8 mouse cellular contexts compared by ENCODE assay signal in genomic region chr9:44477339-44478228, GRCm38 (mm10). TPM values are rescaled to one million over a fixed set of nuclear protein-coding genes. Genes with fewer than 3 reads are reported as not detected.
DNase-seq lines count a peak whose midpoint lies in the region; ATAC-seq and TF ChIP-seq lines count a peak whose summit lies in the region.

No protein-coding gene starts in this region.

- H3K9ac ChIP-seq in forebrain, embryonic 16.5 days (replicated peaks; ENCODE audit: low read depth, low read length) = peak overlapping the region; percentile 75
- peak overlapping the region; percentile 78 for H3K9ac ChIP-seq in intestine, embryonic 14.5 days (ENCODE audit: low read length)
- H3K9ac ChIP-seq in neural tube, embryonic 14.5 days (replicated peaks; ENCODE audit: low read depth, low read length) = peak overlapping the region; percentile 89

- H3K27ac ChIP-seq in spleen, adult 2 months (ENCODE audit: insufficient read depth, low read length) = 0 out of 2 replicates have a peak overlapping the region, but pooled peaks have one; percentile 2
- H3K27ac ChIP-seq in forebrain, embryonic 16.5 days (ENCODE audit: low read length) = peak overlapping the region; percentile 98
- H3K27ac ChIP-seq in intestine, embryonic 14.5 days (ENCODE audit: low read depth) = peak overlapping the region; percentile 98
- peak overlapping the region; percentile 95 for H3K27ac ChIP-seq in neural tube, embryonic 14.5 days (ENCODE audit: low read depth, low read length)

- no peak for TF ChIP-seq POLR2A in spleen, adult 2 months (IDR thresholded peaks at IDR 0.05; ENCODE audit: low read depth, low read length)

- WGBS in spleen, adult 2 months = 10% methylated on average over 24 of the region's 24 CpGs
- 5% methylated on average over 24 of the region's 24 CpGs for WGBS in forebrain, embryonic 16.5 days
- WGBS in intestine, embryonic 14.5 days = 5% methylated on average over 24 of the region's 24 CpGs
- WGBS in neural tube, embryonic 14.5 days = 6% methylated on average over 24 of the region's 24 CpGs

- peak overlapping the region; percentile 75 for H3K4me2 ChIP-seq in forebrain, embryonic 16.5 days (ENCODE audit: low read length)
- H3K4me2 ChIP-seq in intestine, embryonic 14.5 days (ENCODE audit: low read length) = peak overlapping the region; percentile 96
- H3K4me2 ChIP-seq in neural tube, embryonic 14.5 days (ENCODE audit: low read depth, low read length) = peak overlapping the region; percentile 98

- no peaks in the 10 kb centered on the region for H3K9me3 ChIP-seq in forebrain, embryonic 16.5 days (ENCODE audit: control insufficient read depth, low read length)
- H3K9me3 ChIP-seq in intestine, embryonic 14.5 days (ENCODE audit: control insufficient read depth, low read length) = no peaks in the 10 kb centered on the region
- H3K9me3 ChIP-seq in neural tube, embryonic 14.5 days (ENCODE audit: control insufficient read depth, low read length) = no peaks in the 10 kb centered on the region

- H3K4me3 ChIP-seq in spleen, adult 2 months (ENCODE audit: extremely low read depth, insufficient read depth, insufficient read length) = peak overlapping the region; percentile 62; the same call in 1 of the 2 replicates
- H3K4me3 ChIP-seq in forebrain, embryonic 16.5 days (replicated peaks; ENCODE audit: low read length) = peak overlapping the region; percentile 62
- H3K4me3 ChIP-seq in intestine, embryonic 14.5 days (ENCODE audit: low read depth, low read length) = peak overlapping the region; percentile 85
- peak overlapping the region; percentile 81 for H3K4me3 ChIP-seq in neural tube, embryonic 14.5 days (ENCODE audit: low read depth, low read length)

- H3K27me3 ChIP-seq in spleen, adult 2 months (ENCODE audit: control insufficient read depth, insufficient read depth, low read length) = 0 out of 2 replicates have a peak, but pooled peaks cover 1% of the 10 kb centered on the region
- H3K27me3 ChIP-seq in forebrain, embryonic 16.5 days (replicated peaks; ENCODE audit: control insufficient read depth, insufficient read depth, low read length) = no peaks in the 10 kb centered on the region
- no peaks in the 10 kb centered on the region for H3K27me3 ChIP-seq in intestine, embryonic 14.5 days (replicated peaks; ENCODE audit: control insufficient read depth, insufficient read depth, low read length)
- no peaks in the 10 kb centered on the region for H3K27me3 ChIP-seq in neural tube, embryonic 14.5 days (ENCODE audit: control insufficient read depth, insufficient read depth, low read length)

- H3K36me3 ChIP-seq in spleen, adult 2 months (ENCODE audit: control insufficient read depth, insufficient read depth, low read length) = no peaks in the 10 kb centered on the region
- no peaks in the 10 kb centered on the region for H3K36me3 ChIP-seq in forebrain, embryonic 16.5 days (ENCODE audit: control insufficient read depth, insufficient read depth)
- no peaks in the 10 kb centered on the region for H3K36me3 ChIP-seq in intestine, embryonic 14.5 days (ENCODE audit: control insufficient read depth, insufficient read depth, low read length)
- H3K36me3 ChIP-seq in neural tube, embryonic 14.5 days (ENCODE audit: control insufficient read depth, insufficient read depth, low read length) = no peaks in the 10 kb centered on the region

- H3K4me1 ChIP-seq in spleen, adult 2 months (ENCODE audit: control insufficient read depth, insufficient read depth, insufficient read length) = peaks cover 15% of the 10 kb centered on the region; the same call in 1 of the 2 replicates
- peaks cover 25% of the 10 kb centered on the region for H3K4me1 ChIP-seq in forebrain, embryonic 16.5 days (replicated peaks; ENCODE audit: control insufficient read depth, insufficient read depth, low read length)
- H3K4me1 ChIP-seq in intestine, embryonic 14.5 days (replicated peaks; ENCODE audit: control insufficient read depth, insufficient read depth, low read length) = peaks cover 12% of the 10 kb centered on the region; the same call in 1 of the 2 replicates
- H3K4me1 ChIP-seq in neural tube, embryonic 14.5 days (ENCODE audit: control insufficient read depth, insufficient read depth, low read length) = peaks cover 10% of the 10 kb centered on the region

- peak in 1 of 2 experiments; percentile 75 for DNase-seq in spleen, adult 2 months (ENCODE audit: low read depth in 1 of 2, low spot score in 2 of 2)
- no peak for DNase-seq in spleen, adult 12 weeks (ENCODE audit: low spot score)
- peak; percentile 83 for DNase-seq in cerebellum, adult 11-12 months
- peak; percentile 79 for DNase-seq in intestine, embryonic 14.5 days (ENCODE audit: low spot score)
- DNase-seq in lung, adult 18-20 months = peak; percentile 81 to 89

- TF ChIP-seq CTCF in spleen, adult 2 months (IDR thresholded peaks at IDR 0.05; ENCODE audit: extremely low read depth, insufficient read depth, insufficient read length, insufficient replicate concordance) = peak; percentile 12; the same call in 1 of the 2 replicates

- ATAC-seq in forebrain, embryonic 16.5 days = no peak
- ATAC-seq in intestine, embryonic 14.5 days (replicated peaks; ENCODE audit: low FRiP score, low TSS enrichment, low read depth) = 0 out of 2 replicates have a peak, but pooled peaks have one; percentile 8
- ATAC-seq in neural tube, embryonic 14.5 days (ENCODE audit: low read depth) = no peak
- no peak for ATAC-seq in activated CD4-positive, CD25-positive, alpha-beta regulatory T cell, adult 4 months

RNA-seq across cellular contexts. Expression of gene Bcl9l, which starts 5.0 kb away (rescaled TPM):
- 42.2 and 50.3 TPM in 2 replicates for polyA plus RNA-seq in spleen, adult 2 months (2012; rRNA removed)
- polyA plus RNA-seq in forebrain, embryonic 16.5 days (2015; fragmentation: Nextera tagmentation; extraction: Ambion mirVana) = 13.8 and 15.0 TPM in 2 replicates
- 10.2 TPM in 2 replicates for polyA plus RNA-seq in intestine, embryonic 14.5 days (2014; fragmentation: Nextera tagmentation; extraction: Ambion mirVana)
- 11.5 and 12.3 TPM in 2 replicates for polyA plus RNA-seq in neural tube, embryonic 14.5 days (2014; fragmentation: Nextera tagmentation; extraction: Ambion mirVana)
- 10 to 100 TPM; 13.2 to 15.2 TPM for polyA plus RNA-seq in activated CD4-positive, CD25-positive, alpha-beta regulatory T cell, adult 4 months (2017; shearing (Covaris generic))

RNA-seq across cellular contexts. Expression of gene Upk2, which starts 22.8 kb away (rescaled TPM):
- polyA plus RNA-seq in spleen, adult 2 months (2012; rRNA removed) = not detected in 2 replicates
- not detected in 2 replicates for polyA plus RNA-seq in forebrain, embryonic 16.5 days (2015; fragmentation: Nextera tagmentation; extraction: Ambion mirVana)
- 2.1 and 2.3 TPM in 2 replicates for polyA plus RNA-seq in intestine, embryonic 14.5 days (2014; fragmentation: Nextera tagmentation; extraction: Ambion mirVana)
- polyA plus RNA-seq in neural tube, embryonic 14.5 days (2014; fragmentation: Nextera tagmentation; extraction: Ambion mirVana) = not detected in 2 replicates
- not detected for polyA plus RNA-seq in activated CD4-positive, CD25-positive, alpha-beta regulatory T cell, adult 4 months (2017; shearing (Covaris generic))

RNA-seq across cellular contexts. Expression of gene Foxr1, which starts 36.6 kb away (rescaled TPM):
- polyA plus RNA-seq in spleen, adult 2 months (2012; rRNA removed) = 0.09 and 0.15 TPM in 2 replicates
- polyA plus RNA-seq in forebrain, embryonic 16.5 days (2015; fragmentation: Nextera tagmentation; extraction: Ambion mirVana) = not detected in 2 replicates
- polyA plus RNA-seq in intestine, embryonic 14.5 days (2014; fragmentation: Nextera tagmentation; extraction: Ambion mirVana) = not detected in 2 replicates
- polyA plus RNA-seq in neural tube, embryonic 14.5 days (2014; fragmentation: Nextera tagmentation; extraction: Ambion mirVana) = not detected in 2 replicates
- polyA plus RNA-seq in activated CD4-positive, CD25-positive, alpha-beta regulatory T cell, adult 4 months (2017; shearing (Covaris generic)) = under 1 TPM in 1 of 2 experiments, not detected in 1; 0.45 TPM

RNA-seq across cellular contexts. Expression of gene Ccdc84, which starts 59.2 kb away (rescaled TPM):
- 18.1 and 26.0 TPM in 2 replicates for polyA plus RNA-seq in spleen, adult 2 months (2012; rRNA removed)
- polyA plus RNA-seq in forebrain, embryonic 16.5 days (2015; fragmentation: Nextera tagmentation; extraction: Ambion mirVana) = 36.8 and 41.1 TPM in 2 replicates
- 27.1 and 29.3 TPM in 2 replicates for polyA plus RNA-seq in intestine, embryonic 14.5 days (2014; fragmentation: Nextera tagmentation; extraction: Ambion mirVana)
- 31.1 and 34.5 TPM in 2 replicates for polyA plus RNA-seq in neural tube, embryonic 14.5 days (2014; fragmentation: Nextera tagmentation; extraction: Ambion mirVana)
- 10 to 100 TPM; 20.3 to 27.3 TPM for polyA plus RNA-seq in activated CD4-positive, CD25-positive, alpha-beta regulatory T cell, adult 4 months (2017; shearing (Covaris generic))

Comparison
In these comparisons a context has a peak if more than half of its experiments do, and no peak if none do; other contexts are left out.
1. H3K27ac ChIP-seq: peak in every context shown above with its lines; median percentile 98 in forebrain, embryonic 16.5 days; 98 in intestine, embryonic 14.5 days; 95 in neural tube, embryonic 14.5 days; 2 in spleen, adult 2 months.